Mouse (Mus musculus) kidney, adult 11 months (tissue): Measurements from ENCODE around the gene Nup85.
A peak's percentile ranks its signal among the peaks of the same experiment; 100 is the strongest.

Source experiments
- DNase-seq: peaks from one replicate; pipeline ENCODE4 v3.0.0; 2022

The Nup85 gene

GRCm38 (mm10) chr11:115584376-115585073, 20.3 kb downstream of the Nup85 start:
- DNase-seq = no peak

GRCm38 (mm10) chr11:115585573-115586100, 21.4 kb downstream of the Nup85 start:
- DNase-seq = no peak

- DNase-seq = no peak
Observed at GRCm38 (mm10) chr11:115586403-115586802, 22.2 kb downstream of the Nup85 start.

GRCm38 (mm10) chr11:115587984-115588383, 23.8 kb downstream of the Nup85 start:
- DNase-seq = no peak

- DNase-seq = peak; percentile 17
Observed at GRCm38 (mm10) chr11:115590526-115591075, 26.4 kb downstream of the Nup85 start.

- no peak for DNase-seq
Observed at GRCm38 (mm10) chr11:115595209-115595608, 31.0 kb downstream of the Nup85 start.

- DNase-seq = no peak
Observed at GRCm38 (mm10) chr11:115598309-115598708, 34.1 kb downstream of the Nup85 start.

GRCm38 (mm10) chr11:115599722-115600121, 35.5 kb downstream of the Nup85 start:
- DNase-seq = no peak

GRCm38 (mm10) chr11:115600743-115601142, 36.5 kb downstream of the Nup85 start:
- DNase-seq = no peak

GRCm38 (mm10) chr11:115601174-115601573, 36.9 kb downstream of the Nup85 start:
- no peak for DNase-seq

GRCm38 (mm10) chr11:115603128-115603475, 38.9 kb downstream of the Nup85 start:
- no peak for DNase-seq

- peak; percentile 92 for DNase-seq
Observed at GRCm38 (mm10) chr11:115603476-115604303, 39.5 kb downstream of the Nup85 start, which contains the start of the genes Mrps7 and Gga3. Mrps7 (plus strand) TSS chr11:115603925. Gga3 (minus strand) TSS chr11:115604051.

- DNase-seq = peak; percentile 62
Observed at GRCm38 (mm10) chr11:115604304-115604696, 40.1 kb downstream of the Nup85 start.

GRCm38 (mm10) chr11:115606733-115607132, 42.5 kb downstream of the Nup85 start:
- DNase-seq = no peak

GRCm38 (mm10) chr11:115608421-115609399, 44.5 kb downstream of the Nup85 start:
- DNase-seq = peak; percentile 18

- DNase-seq = no peak
Observed at GRCm38 (mm10) chr11:115609576-115609975, 45.3 kb downstream of the Nup85 start.

GRCm38 (mm10) chr11:115611173-115611572, 46.9 kb downstream of the Nup85 start:
- no peak for DNase-seq

GRCm38 (mm10) chr11:115612059-115612409, 47.8 kb downstream of the Nup85 start:
- peak; percentile 85 for DNase-seq

GRCm38 (mm10) chr11:115612410-115613137, 48.3 kb downstream of the Nup85 start, which contains the start of gene Mif4gd:
Mif4gd (minus strand) TSS chr11:115612969.
- DNase-seq = peak; percentile 95

GRCm38 (mm10) chr11:115613138-115613945, 49.1 kb downstream of the Nup85 start:
- DNase-seq = peak; percentile 44
